8 mouse cellular contexts compared by ENCODE assay signal in the genomic region with DNA sequence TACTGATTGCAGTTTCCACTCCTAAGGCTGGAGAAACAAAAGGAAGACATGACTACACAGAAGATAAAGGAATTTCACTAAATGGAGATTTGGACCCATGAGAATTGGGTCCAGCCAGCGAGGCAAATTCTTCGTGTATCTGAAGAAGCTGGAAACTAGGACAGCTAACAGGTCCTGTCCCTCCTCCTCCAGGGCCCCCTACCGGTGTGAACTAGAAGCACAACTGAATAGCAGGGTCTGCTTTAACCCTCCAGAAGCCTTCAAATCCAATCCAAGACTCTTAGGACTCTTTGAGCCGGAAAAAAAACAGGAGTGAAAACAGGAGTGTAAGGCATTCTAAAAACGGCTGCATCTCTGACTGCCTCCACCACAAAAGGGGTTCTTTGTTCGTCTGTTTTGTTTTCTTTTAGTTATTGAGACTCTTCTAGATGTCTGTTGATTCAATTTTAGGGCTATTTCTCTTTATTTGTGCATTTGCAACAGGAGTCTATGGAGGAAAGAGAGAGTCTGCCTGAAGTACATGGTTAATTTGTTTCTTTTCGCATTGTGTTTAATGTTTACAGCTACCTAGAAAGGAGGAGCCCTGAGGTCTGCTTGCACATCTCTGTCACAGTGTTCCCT. TPM values are rescaled to one million over a fixed set of nuclear protein-coding genes. Genes with fewer than 3 reads are reported as not detected.
DNase-seq lines count a peak whose midpoint lies in the region; ATAC-seq and TF ChIP-seq lines count a peak whose summit lies in the region.
"Had no signal": no experiment of that assay in that cellular context is flagged by ENCODE, and none has a peak within 500 bp of the region (broad histone marks: within the 10 kb centered on the region; RNA-seq: fewer than 3 reads in every experiment).

No protein-coding gene starts in this region.

- no peak overlapping the region for H3K27ac ChIP-seq in intestine, embryonic 14.5 days (ENCODE audit: low read depth)
- no peak overlapping the region for H3K27ac ChIP-seq in intestine, embryonic 16.5 days (ENCODE audit: low read length)
- H3K27ac ChIP-seq in ES-E14 (ENCODE audit: insufficient read depth, low read depth, low read length, poor library complexity, severe bottlenecking), result no peak overlapping the region
- no peak overlapping the region for H3K27ac ChIP-seq in liver, embryonic 15.5 days (replicated peaks)

- peak; percentile 40; the same call in 1 of the 2 replicates for TF ChIP-seq CTCF in brain, embryonic 14.5 days (IDR thresholded peaks at IDR 0.05; ENCODE audit: borderline replicate concordance, extremely low read depth, insufficient read depth, insufficient read length)

- no peaks in the 10 kb centered on the region for H3K9me3 ChIP-seq in intestine, embryonic 14.5 days (ENCODE audit: control insufficient read depth, low read length)
- no peaks in the 10 kb centered on the region for H3K9me3 ChIP-seq in intestine, embryonic 16.5 days (ENCODE audit: control insufficient read depth, low read length)
- H3K9me3 ChIP-seq in ES-E14 (ENCODE audit: control insufficient read depth, insufficient read depth, low read depth, low read length), result no peaks in the 10 kb centered on the region
- no peaks in the 10 kb centered on the region for H3K9me3 ChIP-seq in liver, embryonic 15.5 days (replicated peaks)

- H3K4me1 ChIP-seq in intestine, embryonic 14.5 days (replicated peaks; ENCODE audit: control insufficient read depth, insufficient read depth, low read length), result no peaks in the 10 kb centered on the region
- no peaks in the 10 kb centered on the region for H3K4me1 ChIP-seq in intestine, embryonic 16.5 days (ENCODE audit: control insufficient read depth, insufficient read depth, low read length)
- no peaks in the 10 kb centered on the region for H3K4me1 ChIP-seq in ES-E14 (ENCODE audit: control insufficient read depth in 2 of 2, insufficient read depth in 2 of 2, low read length in 2 of 2, poor library complexity in 1 of 2)
- peaks cover 17% of the 10 kb centered on the region for H3K4me1 ChIP-seq in liver, embryonic 15.5 days (replicated peaks)

- H3K27me3 ChIP-seq in intestine, embryonic 14.5 days (replicated peaks; ENCODE audit: control insufficient read depth, insufficient read depth, low read length), result peaks cover 18% of the 10 kb centered on the region
- 0 out of 2 replicates have a peak, but pooled peaks cover 2% of the 10 kb centered on the region for H3K27me3 ChIP-seq in intestine, embryonic 16.5 days (replicated peaks; ENCODE audit: control insufficient read depth, insufficient read depth, low read length)
- H3K27me3 ChIP-seq in liver, embryonic 15.5 days, result peaks cover 21% of the 10 kb centered on the region

- in situ Hi-C loops in ES-E14 (cut with MboI; ENCODE audit: low sequenced_read_pairs in 2 of 2, unreplicated experiment in 2 of 2), result loop anchor here (25.0 kb wide), 3 partner anchors 201 to 401 kb away; partner anchors contain the start of gene Pex7 (in 1 of the 2)

- no peak overlapping the region for H3K4me3 ChIP-seq in intestine, embryonic 14.5 days (ENCODE audit: low read depth, low read length)
- H3K4me3 ChIP-seq in intestine, embryonic 16.5 days (ENCODE audit: low read length), result no peak overlapping the region
- H3K4me3 ChIP-seq in ES-E14 (ENCODE audit: insufficient read depth in 1 of 2, low read depth in 1 of 2, low read length in 2 of 2, poor library complexity in 1 of 2, severe bottlenecking in 1 of 2), result no peak overlapping the region
- no peak overlapping the region for H3K4me3 ChIP-seq in liver, embryonic 15.5 days (replicated peaks)

- TF ChIP-seq POLR2A in brain, embryonic 14.5 days (IDR thresholded peaks at IDR 0.05; ENCODE audit: borderline replicate concordance, extremely low read depth, insufficient read depth, insufficient read length, poor library complexity, severe bottlenecking), result no peak

- 47% methylated on average over 7 of the region's 7 CpGs for WGBS in intestine, embryonic 14.5 days
- WGBS in intestine, embryonic 16.5 days, result 45% methylated on average over 7 of the region's 7 CpGs
- 41% methylated on average over 7 of the region's 7 CpGs for WGBS in liver, embryonic 15.5 days (ENCODE audit: insufficient replicate concordance)

- no peaks in the 10 kb centered on the region for H3K36me3 ChIP-seq in intestine, embryonic 14.5 days (ENCODE audit: control insufficient read depth, insufficient read depth, low read length)
- no peaks in the 10 kb centered on the region for H3K36me3 ChIP-seq in intestine, embryonic 16.5 days (ENCODE audit: control insufficient read depth, insufficient read depth, low read length)
- no peaks in the 10 kb centered on the region for H3K36me3 ChIP-seq in ES-E14 (ENCODE audit: control insufficient read depth, insufficient read depth, low read length, poor library complexity, severe bottlenecking)
- no peaks in the 10 kb centered on the region for H3K36me3 ChIP-seq in liver, embryonic 15.5 days (replicated peaks)

- H3K9ac ChIP-seq in intestine, embryonic 14.5 days (ENCODE audit: low read length), result no peak overlapping the region
- H3K9ac ChIP-seq in intestine, embryonic 16.5 days (ENCODE audit: low read depth, low read length), result no peak overlapping the region
- no peak overlapping the region for H3K9ac ChIP-seq in ES-E14 (ENCODE audit: insufficient read depth, low read depth, low read length, poor library complexity, severe bottlenecking)
- H3K9ac ChIP-seq in liver, embryonic 15.5 days, result no peak overlapping the region

- no peak overlapping the region for H3K4me2 ChIP-seq in intestine, embryonic 14.5 days (ENCODE audit: low read length)
- H3K4me2 ChIP-seq in intestine, embryonic 16.5 days (ENCODE audit: low read depth, low read length), result no peak overlapping the region
- peak overlapping the region; percentile 72 for H3K4me2 ChIP-seq in liver, embryonic 15.5 days

- DNase-seq in intestine, embryonic 14.5 days (ENCODE audit: low spot score), result peak; percentile 60
- peak; percentile 24 for DNase-seq in ES-E14 (ENCODE audit: low read depth, low spot score)
- DNase-seq in brain, embryonic 14.5 days (ENCODE audit: low read depth), result no peak
- DNase-seq in ovary, adult 18-20 months (ENCODE audit: low spot score), result no peak
- DNase-seq in gastrocnemius, postnatal 25 days, result no peak

- ATAC-seq in intestine, embryonic 14.5 days (replicated peaks; ENCODE audit: low FRiP score, low TSS enrichment, low read depth), result no peak
- ATAC-seq in intestine, embryonic 16.5 days, result no peak
- no peak for ATAC-seq in liver, embryonic 15.5 days (ENCODE audit: insufficient read depth)

TF ChIP-seq in ES-E14, 5 proteins besides CTCF, POLR2A, EP300 and RAD21:
- TF ChIP-seq ZC3H11A (IDR thresholded peaks at IDR 0.05; ENCODE audit: borderline replicate concordance, low read depth, low read length) (no peak), ZNF384 (IDR thresholded peaks at IDR 0.05; ENCODE audit: low read depth, low read length) (no peak), CHD2 (IDR thresholded peaks at IDR 0.05; ENCODE audit: low read depth, low read length) (no peak), MAFK (IDR thresholded peaks at IDR 0.05; ENCODE audit: insufficient read depth, low read depth, low read length) (no peak), HCFC1 (IDR thresholded peaks at IDR 0.05; ENCODE audit: borderline replicate concordance, insufficient read depth, low read length) (no peak)

RNA-seq across cellular contexts. Expression of gene Il20ra, which starts 0.7 kb away (rescaled TPM):
- 0.20 and 0.24 TPM in 2 replicates for polyA plus RNA-seq in intestine, embryonic 14.5 days (2014; fragmentation: Nextera tagmentation; extraction: Ambion mirVana)
- 0.09 and 0.12 TPM in 2 replicates for polyA plus RNA-seq in intestine, embryonic 16.5 days (2015; fragmentation: Nextera tagmentation; extraction: Ambion mirVana)
- total RNA-seq in ES-E14 (2012; rRNA removed), result 0.16 TPM in 1 of 2 replicates, not detected in the other
- polyA plus RNA-seq in brain, embryonic 14.5 days (2012; rRNA removed), result 0.16 and 0.29 TPM in 2 replicates
- polyA plus RNA-seq in liver, embryonic 15.5 days (2015; fragmentation: Nextera tagmentation; extraction: Ambion mirVana), result 0.05 and 0.07 TPM in 2 replicates
- total RNA-seq in gastrocnemius, postnatal 25 days (2021), result not detected
- polyA plus RNA-seq: neural tube, embryonic 11.5 days had no signal

Comparison
In these comparisons a context has a peak if more than half of its experiments do, and no peak if none do; other contexts are left out.
1. DNase-seq: peak in intestine, embryonic 14.5 days (single experiment) and ES-E14 (single experiment); none in brain, embryonic 14.5 days (single experiment), ovary, adult 18-20 months (single experiment) and gastrocnemius, postnatal 25 days (single experiment).